Mouse (Mus musculus) testis, adult 2 months (tissue): ENCODE measurements around the gene Lamtor1.

Experiments used
- CTCF ChIP-seq: fragments of 200-500 bp; IDR thresholded peaks from 2 replicates; pipeline ENCODE4 v1.5.1; 2012; ENCODE audit warnings: low read depth, mild to moderate bottlenecking, inconsistent platforms, low read length, moderate library complexity; ENCODE audit not compliant: control insufficient read depth, insufficient read depth, insufficient replicate concordance
- POLR2A ChIP-seq: fragments of 200-500 bp; IDR thresholded peaks from 2 replicates; pipeline ENCODE4 v1.6.1; 2012; ENCODE audit warnings: low read depth, mild to moderate bottlenecking, inconsistent platforms, low read length, moderate library complexity; ENCODE audit not compliant: control insufficient read depth

DNA sequence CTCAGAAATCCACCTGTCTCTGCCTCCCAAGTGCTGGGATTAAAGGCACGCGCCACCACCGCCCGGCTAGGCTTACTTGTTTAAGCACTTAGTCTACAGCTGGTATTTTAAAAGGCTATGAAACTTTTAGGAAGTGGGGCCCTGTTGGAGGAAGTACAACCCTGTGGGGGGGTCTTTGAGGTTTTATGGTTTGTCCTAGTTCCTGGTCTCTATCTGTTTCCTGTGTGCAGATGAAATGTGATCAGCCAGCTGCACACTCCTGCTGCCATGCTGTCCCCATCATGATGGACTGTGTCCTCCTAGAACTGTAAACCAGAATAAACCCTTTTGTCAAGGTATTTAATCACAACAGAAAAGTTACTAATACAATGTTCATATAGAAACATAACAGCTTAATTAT lies 21.5 kb upstream of the Lamtor1 start:
- TF ChIP-seq CTCF (no peak), POLR2A (no peak)
